ENCODE assay signal across 22 mouse cellular contexts in genomic region chr1:87180896-87181295, GRCm38 (mm10). TPM values are rescaled to one million over a fixed set of nuclear protein-coding genes. Genes with fewer than 3 reads are reported as not detected.
DNase-seq lines count a peak whose midpoint lies in the region; TF ChIP-seq lines count a peak whose summit lies in the region.
"Had no signal": no experiment of that assay in that cellular context is flagged by ENCODE, and none has a peak within 500 bp of the region (broad histone marks: within the 10 kb centered on the region; RNA-seq: fewer than 3 reads in every experiment).

No protein-coding gene starts in this region.

- no peak for TF ChIP-seq CTCF in C2C12 (IDR thresholded peaks at IDR 0.05; ENCODE audit: control insufficient read depth, insufficient read depth, insufficient read length)

- H3K4me3 ChIP-seq in C2C12 (ENCODE audit: insufficient read depth, poor library complexity, severe bottlenecking), result no peak overlapping the region
- no peak overlapping the region for H3K4me3 ChIP-seq in macrophage (ENCODE audit: inconsistent target)
- H3K4me3 ChIP-seq: embryonic facial prominence, embryonic 13.5 days; hindbrain, embryonic 12.5 days; layer of hippocampus, adult 2 months; liver, embryonic 13.5 days had no signal

- H3K79me3 ChIP-seq in C2C12 (ENCODE audit: low read depth), result no peaks in the 10 kb centered on the region

- peak; percentile 70 for DNase-seq in MN1 (ENCODE audit: low spot score)
- peak; percentile 75 for DNase-seq in adrenal gland, postnatal 36 days
- no peak for DNase-seq in heart, adult 11 months
- DNase-seq in left cerebral cortex, adult 11 months (ENCODE audit: low spot score), result no peak
- DNase-seq in kidney, postnatal 36 days, result no peak
- DNase-seq: cerebellum, adult 9-11 months; gastrocnemius, postnatal 14 days; kidney, adult 18-20 months; liver, embryonic 13.5 days; midbrain, embryonic 14.5 days; right cerebral cortex, postnatal 14 days; thymus, postnatal 36 days had no signal

- peak overlapping the region; percentile 93 for H3K27ac ChIP-seq in macrophage
- H3K27ac ChIP-seq: embryonic facial prominence, embryonic 13.5 days; hindbrain, embryonic 12.5 days; layer of hippocampus, adult 2 months; liver, embryonic 13.5 days had no signal

- no peaks in the 10 kb centered on the region for H3K27me3 ChIP-seq in C2C12 (ENCODE audit: control insufficient read depth, insufficient read depth, insufficient read length)

- WGBS in macrophage (ENCODE audit: missing documents), result 15% methylated on average over 5 of the region's 5 CpGs

- H3K36me3 ChIP-seq in C2C12 (ENCODE audit: control insufficient read depth, insufficient read depth) (no peaks in the 10 kb centered on the region), macrophage (ENCODE audit: inconsistent target) (no peaks in the 10 kb centered on the region)
- H3K36me3 ChIP-seq: embryonic facial prominence, embryonic 13.5 days; hindbrain, embryonic 12.5 days; liver, embryonic 13.5 days had no signal

- no peaks in the 10 kb centered on the region for H3K79me2 ChIP-seq in C2C12 (ENCODE audit: control insufficient read depth, insufficient read depth)
- no peaks in the 10 kb centered on the region for H3K79me2 ChIP-seq in macrophage (ENCODE audit: inconsistent target)

- H3ac ChIP-seq in C2C12 (ENCODE audit: control insufficient read depth, insufficient read length, low read depth), result peak overlapping the region; percentile 19

TF ChIP-seq in C2C12, 6 proteins besides CTCF, POLR2A, EP300 and RAD21:
- peak; percentile 9 for TF ChIP-seq CEBPB (IDR thresholded peaks at IDR 0.05; ENCODE audit: low read depth)
- no peak for TF ChIP-seq MYOG (IDR thresholded peaks at IDR 0.05; ENCODE audit: control insufficient read depth, extremely low read depth, insufficient read length)
- peak; percentile 57 for TF ChIP-seq MYOD1 (IDR thresholded peaks at IDR 0.05; ENCODE audit: control insufficient read depth, insufficient read length, low read depth)
- TF ChIP-seq MAX (IDR thresholded peaks at IDR 0.05), result peak; percentile 54
- peak; percentile 99 for TF ChIP-seq FOSL1 (IDR thresholded peaks at IDR 0.05; ENCODE audit: insufficient read depth, low read length, poor library complexity, severe bottlenecking)
- no peak for TF ChIP-seq USF1 (IDR thresholded peaks at IDR 0.05; ENCODE audit: low read depth)

RNA-seq across cellular contexts. Expression of gene Prss56, which starts 2.2 kb away (rescaled TPM):
- polyA plus RNA-seq in C2C12 (2012; fragmentation: generic; extraction: Trizol), result 0.07 TPM
- total RNA-seq in adrenal gland, postnatal 36 days (2021), result not detected
- not detected for total RNA-seq in macrophage (2018; cell fraction: chromatin; rRNA removed)
- total RNA-seq in macrophage (2018; cell fraction: cytosol; rRNA removed), result not detected
- not detected for total RNA-seq in macrophage (2018; cell fraction: nucleus; rRNA removed)
- polyA plus RNA-seq in macrophage (2018), result not detected in 3 replicates
- total RNA-seq: gastrocnemius, postnatal 14 days had no signal
- polyA plus RNA-seq: embryonic facial prominence, embryonic 13.5 days; liver, embryonic 13.5 days had no signal

RNA-seq across cellular contexts. Expression of gene Chrnd, which starts 9.5 kb away (rescaled TPM):
- polyA plus RNA-seq in C2C12 (2012; fragmentation: generic; extraction: Trizol), result 7.4 TPM
- total RNA-seq in adrenal gland, postnatal 36 days (2021), result not detected
- total RNA-seq in macrophage (2018; cell fraction: chromatin; rRNA removed), result not detected
- not detected for total RNA-seq in macrophage (2018; cell fraction: cytosol; rRNA removed)
- not detected for total RNA-seq in macrophage (2018; cell fraction: nucleus; rRNA removed)
- polyA plus RNA-seq in macrophage (2018), result not detected in 3 replicates
- total RNA-seq: layer of hippocampus, adult 2 months; left cerebral cortex, postnatal 14 days had no signal
- polyA plus RNA-seq: forebrain, embryonic 14.5 days; heart, embryonic 14.5 days; midbrain, embryonic 14.5 days; neural tube, embryonic 14.5 days; stomach, embryonic 14.5 days had no signal

RNA-seq across cellular contexts. Expression of gene Chrng, which starts 23.6 kb away (rescaled TPM):
- polyA plus RNA-seq in C2C12 (2012; fragmentation: generic; extraction: Trizol), result 3.5 TPM
- total RNA-seq in adrenal gland, postnatal 36 days (2021), result not detected
- under 1 TPM in 1 of 26 experiments, not detected in 25; 0.26 TPM for total RNA-seq in macrophage (2018; cell fraction: chromatin; rRNA removed)
- not detected for total RNA-seq in macrophage (2018; cell fraction: cytosol; rRNA removed)
- under 1 TPM in 1 of 26 experiments, not detected in 25; 0.23 TPM for total RNA-seq in macrophage (2018; cell fraction: nucleus; rRNA removed)
- 0.24 TPM in 1 of 3 replicates, not detected in the others for polyA plus RNA-seq in macrophage (2018)
- total RNA-seq: layer of hippocampus, adult 2 months; left cerebral cortex, postnatal 14 days had no signal
- polyA plus RNA-seq: forebrain, embryonic 14.5 days; midbrain, embryonic 14.5 days; neural tube, embryonic 14.5 days; stomach, embryonic 14.5 days had no signal

RNA-seq across cellular contexts. Expression of gene Ecel1, which starts 24.6 kb away (rescaled TPM):
- polyA plus RNA-seq in C2C12 (2012; fragmentation: generic; extraction: Trizol), result 0.07 TPM
- 1 to 10 TPM in 1 of 2 experiments, under 1 TPM in 1; 0.30 to 1.2 TPM for total RNA-seq in adrenal gland, postnatal 36 days (2021)
- total RNA-seq in macrophage (2018; cell fraction: chromatin; rRNA removed), result not detected
- total RNA-seq in macrophage (2018; cell fraction: cytosol; rRNA removed), result not detected
- total RNA-seq in macrophage (2018; cell fraction: nucleus; rRNA removed), result not detected
- not detected in 3 replicates for polyA plus RNA-seq in macrophage (2018)
- total RNA-seq: gastrocnemius, postnatal 14 days had no signal
- polyA plus RNA-seq: liver, embryonic 13.5 days had no signal

RNA-seq across cellular contexts. Expression of gene Eif4e2, which starts 32.8 kb away (rescaled TPM):
- polyA plus RNA-seq in C2C12 (2012; fragmentation: generic; extraction: Trizol) (159 TPM), macrophage (2018) (76.8 to 143 TPM (median 95.4 TPM) in 3 replicates)
- total RNA-seq in adrenal gland, postnatal 36 days (2021), result 10 to 100 TPM; 86.8 to 90.0 TPM
- 100 to 1,000 TPM in 7 of 26 experiments, 10 to 100 TPM in 19; 70.1 to 123 (median 96.7) TPM for total RNA-seq in macrophage (2018; cell fraction: chromatin; rRNA removed)
- 100 to 1,000 TPM in 6 of 26 experiments, 10 to 100 TPM in 20; 81.1 to 137 (median 91.7) TPM for total RNA-seq in macrophage (2018; cell fraction: cytosol; rRNA removed)
- 100 to 1,000 TPM in 1 of 26 experiments, 10 to 100 TPM in 25; 61.8 to 110 (median 73.3) TPM for total RNA-seq in macrophage (2018; cell fraction: nucleus; rRNA removed)

Comparison
In these comparisons a context has a peak if more than half of its experiments do, and no peak if none do; other contexts are left out.
1. DNase-seq: peak in MN1 (single experiment) and adrenal gland, postnatal 36 days (2 of 2); none in heart, adult 11 months (single experiment), left cerebral cortex, adult 11 months (single experiment) and kidney, postnatal 36 days (0 of 2).